Mouse (Mus musculus) layer of hippocampus, adult 9-10 months (tissue): Measurements from ENCODE around the gene Lhx2.

Experiments used
- DNase-seq: peaks from one replicate; pipeline ENCODE4 v3.0.0; 2022; ENCODE audit warnings: low spot score

Gene Lhx2

GRCm38 (mm10) chr2:38338990-38339909 lies at the start of gene Lhx2:
Gene Lhx2, plus strand, starts transcription at chr2:38339281.
- DNase-seq, result no peak

GRCm38 (mm10) chr2:38291526-38291925 lies 47.6 kb upstream of the Lhx2 start:
- no peak for DNase-seq

GRCm38 (mm10) chr2:38295939-38296338 lies 43.1 kb upstream of the Lhx2 start:
- no peak for DNase-seq

GRCm38 (mm10) chr2:38300941-38301340 lies 38.1 kb upstream of the Lhx2 start:
- DNase-seq, result no peak

- no peak for DNase-seq
Measured at GRCm38 (mm10) chr2:38305152-38305551, 33.9 kb upstream of the Lhx2 start.

GRCm38 (mm10) chr2:38312921-38313320 lies 26.2 kb upstream of the Lhx2 start:
- DNase-seq, result no peak

GRCm38 (mm10) chr2:38313399-38313798 lies 25.7 kb upstream of the Lhx2 start:
- DNase-seq, result no peak

GRCm38 (mm10) chr2:38319086-38319485 lies 20.0 kb upstream of the Lhx2 start:
- no peak for DNase-seq

GRCm38 (mm10) chr2:38320911-38321310 lies 18.2 kb upstream of the Lhx2 start:
- no peak for DNase-seq

- no peak for DNase-seq
Measured at GRCm38 (mm10) chr2:38323380-38323779, 15.7 kb upstream of the Lhx2 start.

GRCm38 (mm10) chr2:38326671-38327070 lies 12.4 kb upstream of the Lhx2 start:
- no peak for DNase-seq

GRCm38 (mm10) chr2:38333586-38334119 lies 5.4 kb upstream of the Lhx2 start:
- DNase-seq, result no peak

- no peak for DNase-seq
Measured at GRCm38 (mm10) chr2:38336606-38337005, 2.5 kb upstream of the Lhx2 start.

- no peak for DNase-seq
Measured at GRCm38 (mm10) chr2:38337091-38337640, 1.9 kb upstream of the Lhx2 start.

GRCm38 (mm10) chr2:38337681-38338080 lies 1.4 kb upstream of the Lhx2 start:
- DNase-seq, result no peak

GRCm38 (mm10) chr2:38338348-38338932 lies 641 bp upstream of the Lhx2 start:
- no peak for DNase-seq

- no peak for DNase-seq
Measured at GRCm38 (mm10) chr2:38339910-38340625, 987 bp downstream of the Lhx2 start.

GRCm38 (mm10) chr2:38340626-38341200 lies 1.6 kb downstream of the Lhx2 start:
- DNase-seq, result no peak

- no peak for DNase-seq
Measured at GRCm38 (mm10) chr2:38343573-38343972, 4.5 kb downstream of the Lhx2 start.

- no peak for DNase-seq
Measured at GRCm38 (mm10) chr2:38344727-38345126, 5.6 kb downstream of the Lhx2 start.

GRCm38 (mm10) chr2:38346417-38346816 lies 7.3 kb downstream of the Lhx2 start:
- DNase-seq, result no peak
